Mouse (Mus musculus) urinary bladder, postnatal 4 days (tissue): ENCODE data around the gene Cep290.
A peak's percentile ranks its signal among the peaks of the same experiment; 100 is the strongest.
"Not testable (repeated sequence)": the region's sequence is repeated elsewhere in the genome, so short reads cannot be mapped to it uniquely, and the experiment has no call there.

ENCODE experiments used
- DNase-seq, 2 experiments: peaks; one replicate each; pipeline ENCODE4 v3.0.0; 2021 to 2022; ENCODE audit warnings: low spot score in 2 of 2

The Cep290 gene

GRCm38 (mm10) chr10:100487097-100487978 is at the start of gene Cep290, which contains the start of gene Tmtc3:
Cep290 (plus strand) TSS chr10:100487558.
Tmtc3 (minus strand) TSS chr10:100487350.
- DNase-seq = peak; percentile 91

GRCm38 (mm10) chr10:100449394-100449793 is 38.0 kb upstream of the Cep290 start:
- DNase-seq = no peak

DNA sequence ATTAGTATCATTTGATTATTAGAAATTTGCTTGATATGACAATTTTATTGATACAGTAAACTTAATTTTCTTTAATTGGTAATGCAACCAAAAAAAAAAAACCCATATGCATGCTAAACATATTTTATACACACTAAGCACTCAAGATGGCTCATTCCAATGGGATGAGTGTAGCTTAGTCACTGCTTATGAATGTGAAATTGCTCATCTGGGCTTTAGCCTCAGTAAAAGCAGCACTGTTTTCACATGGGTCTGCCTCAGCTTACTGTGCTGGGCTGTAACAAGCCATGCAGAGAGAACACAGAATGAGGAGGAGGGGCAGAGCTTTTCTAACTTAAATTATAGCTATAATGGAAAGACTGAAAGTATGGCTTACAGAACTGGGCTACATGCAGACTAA is 26.8 kb upstream of the Cep290 start:
- no peak for DNase-seq

DNA sequence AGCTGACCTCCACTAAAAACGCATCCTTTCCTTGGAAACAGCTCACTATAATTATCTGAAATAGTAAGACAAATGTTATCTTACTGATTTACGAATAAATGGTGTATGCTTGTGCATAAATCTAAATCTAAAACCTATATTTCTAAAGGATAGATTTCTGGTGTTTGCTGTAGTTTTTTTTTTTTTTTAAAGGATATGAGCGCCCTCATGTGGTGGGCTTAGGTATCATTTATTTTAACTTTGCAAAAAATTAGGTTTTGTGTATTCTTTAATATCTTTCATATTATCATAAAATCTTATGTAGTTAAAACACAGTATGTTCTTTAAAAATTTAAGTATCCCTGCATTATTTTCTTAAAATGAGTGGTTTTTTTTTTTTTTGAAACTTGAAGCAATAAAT is 12.3 kb upstream of the Cep290 start:
- no peak for DNase-seq

- no peak for DNase-seq
Measured at GRCm38 (mm10) chr10:100479538-100479937, 7.8 kb upstream of the Cep290 start.

GRCm38 (mm10) chr10:100486701-100487096 is 659 bp upstream of the Cep290 start:
- DNase-seq = no peak

- DNase-seq = no peak
Measured at GRCm38 (mm10) chr10:100491916-100492315, 4.6 kb downstream of the Cep290 start.

GRCm38 (mm10) chr10:100498309-100498708 is 11.0 kb downstream of the Cep290 start:
- DNase-seq = no peak

DNA sequence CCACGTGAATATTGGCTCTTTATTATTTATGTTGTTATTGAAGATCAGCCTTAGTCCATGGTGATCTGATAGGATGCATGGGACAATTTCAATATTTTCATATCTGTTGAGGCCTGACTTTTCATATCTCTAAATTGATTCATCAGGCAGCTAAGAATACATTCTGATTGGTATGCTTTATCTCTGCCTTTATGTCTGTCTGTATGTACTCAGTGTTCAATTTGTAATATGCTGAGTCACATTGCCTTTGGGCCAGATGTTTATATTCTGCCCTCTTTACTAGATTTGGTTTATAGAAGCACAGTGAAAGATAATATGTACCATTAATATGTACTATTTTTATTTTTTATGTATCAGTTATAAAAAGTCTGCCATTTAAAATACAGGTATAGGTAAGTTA is 20.8 kb downstream of the Cep290 start:
- no peak for DNase-seq

GRCm38 (mm10) chr10:100521617-100522016 is 34.3 kb downstream of the Cep290 start:
- DNase-seq = no peak

GRCm38 (mm10) chr10:100522330-100522729 is 35.0 kb downstream of the Cep290 start:
- no peak for DNase-seq

- DNase-seq = no peak
Measured at GRCm38 (mm10) chr10:100524499-100525390, 37.4 kb downstream of the Cep290 start.

- DNase-seq = no peak
Measured at GRCm38 (mm10) chr10:100556566-100557175, 69.3 kb downstream of the Cep290 start.

DNA sequence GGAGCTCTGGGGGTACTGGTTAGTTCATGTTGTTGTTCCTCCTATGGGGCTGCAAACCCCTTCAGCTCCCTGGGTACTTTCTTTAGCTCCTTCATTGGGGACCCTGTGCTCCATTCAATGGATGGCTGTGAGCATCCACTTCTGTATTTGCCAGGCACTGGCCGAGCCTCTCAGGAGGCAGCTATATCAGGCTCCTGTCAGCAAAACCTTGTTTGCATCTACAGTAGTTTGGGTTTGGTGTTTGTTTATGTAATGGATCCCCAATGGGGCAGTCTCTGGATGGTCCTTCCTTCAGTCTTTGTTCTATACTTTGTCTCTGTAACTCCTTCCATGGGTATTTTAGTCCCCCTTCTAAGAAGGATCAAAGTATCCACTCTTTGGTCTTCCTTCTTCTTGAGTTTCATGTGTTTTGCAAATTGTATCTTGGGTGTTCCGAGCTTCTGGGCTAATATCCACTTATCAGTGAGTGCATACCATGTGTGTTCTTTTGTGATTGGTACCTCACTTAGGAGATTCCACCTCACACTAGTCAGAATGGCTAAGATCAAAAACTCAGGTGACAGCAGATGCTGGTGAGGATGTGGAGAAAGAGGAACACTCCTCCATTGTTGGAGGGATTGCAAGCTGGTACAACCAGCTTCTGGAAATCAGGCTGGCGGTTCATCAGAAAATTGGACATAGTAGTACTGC is 73.0 kb downstream of the Cep290 start:
- DNase-seq = not testable (repeated sequence)

DNA sequence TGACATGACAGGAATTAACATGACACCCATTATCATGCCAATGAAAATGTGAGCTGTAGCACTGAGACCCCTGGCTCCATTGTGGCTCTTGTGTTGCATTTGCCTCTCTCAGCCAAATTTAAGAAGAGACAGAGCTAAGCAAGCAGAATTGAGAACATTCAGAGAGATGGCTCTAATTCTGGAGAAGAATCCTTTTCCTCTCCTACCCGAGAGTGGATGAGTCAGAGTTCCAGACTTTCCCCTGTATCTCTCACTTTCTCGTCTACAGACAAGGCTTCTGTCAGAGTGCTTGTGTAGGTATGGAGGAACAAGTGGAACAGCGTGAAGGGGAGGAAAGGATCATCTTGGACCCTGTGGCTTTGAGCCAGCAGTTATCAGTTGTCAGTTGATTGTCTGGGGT is 76.8 kb downstream of the Cep290 start:
- no peak for DNase-seq

DNA sequence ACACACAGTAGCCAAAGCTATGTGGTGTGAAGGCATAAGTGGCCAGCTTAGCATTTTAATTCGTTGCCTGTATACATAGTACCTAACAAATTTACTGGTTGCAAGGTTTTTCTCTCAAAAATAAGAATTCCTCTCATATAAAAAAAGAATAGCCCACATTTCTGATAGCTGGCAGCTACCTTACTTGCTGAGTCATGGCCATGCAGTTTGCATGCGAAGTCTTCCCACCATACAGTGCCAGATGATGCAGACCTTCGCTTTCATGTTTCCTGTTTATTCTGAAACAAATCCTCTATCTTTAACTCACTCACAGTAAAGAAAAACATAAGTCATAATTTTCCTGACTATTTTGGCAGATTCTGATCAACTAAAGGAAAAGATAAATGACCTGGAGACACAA is 84.3 kb downstream of the Cep290 start:
- DNase-seq = no peak

GRCm38 (mm10) chr10:100574505-100575149 is 87.3 kb downstream of the Cep290 start:
- DNase-seq = no peak

DNA sequence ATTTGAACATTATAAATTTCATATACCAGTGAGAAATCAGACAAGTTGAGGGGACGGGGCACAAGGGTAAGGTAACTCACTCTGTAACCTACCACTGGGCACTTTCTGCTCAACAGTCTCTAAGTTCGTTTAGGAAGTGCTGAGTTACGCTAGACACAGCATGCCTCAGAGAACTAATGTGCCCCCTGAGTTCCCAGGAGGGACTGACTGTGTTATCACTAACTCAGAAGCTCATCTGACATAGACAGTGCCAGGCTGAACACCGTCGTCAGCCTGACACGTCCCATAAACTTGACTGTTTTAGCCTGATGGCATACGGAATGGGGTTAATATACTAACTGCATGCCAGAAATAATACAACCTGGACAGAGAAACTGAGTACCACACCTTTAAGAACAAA is 87.9 kb downstream of the Cep290 start:
- no peak for DNase-seq

GRCm38 (mm10) chr10:100584178-100584577 is 96.8 kb downstream of the Cep290 start:
- DNase-seq = no peak

DNA sequence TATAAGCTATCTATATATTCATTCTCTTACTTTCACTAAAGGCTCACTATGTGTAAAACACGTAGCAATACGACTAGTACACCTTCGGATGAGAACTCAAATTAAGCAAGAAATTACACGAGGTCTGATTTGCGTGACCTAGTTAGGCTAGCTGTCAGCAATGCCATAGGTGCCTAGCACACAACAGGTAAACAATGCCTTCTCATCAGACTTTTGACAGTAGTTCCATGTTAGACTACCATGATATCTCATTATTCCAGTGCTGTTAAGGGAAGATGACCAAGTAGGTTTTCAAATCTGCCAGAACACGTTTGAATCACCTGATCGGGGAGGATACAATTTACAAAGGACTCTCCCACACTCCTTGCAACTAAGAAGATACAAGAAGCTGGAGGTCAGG is 101.2 kb downstream of the Cep290 start:
- DNase-seq = no peak

GRCm38 (mm10) chr10:100588932-100589388 is 101.6 kb downstream of the Cep290 start:
- DNase-seq = peak; percentile 74 to 89
